Mouse (Mus musculus) urinary bladder, postnatal 10 days (tissue): Measurements from ENCODE around the gene Fam227a.

Source experiments
- DNase-seq: peaks from one replicate; pipeline ENCODE4 v3.0.0; 2022; ENCODE audit warnings: low spot score

Gene Fam227a

GRCm38 (mm10) chr15:79658531-79659375 lies at the start of gene Fam227a, which contains the start of gene Cby1:
TSS of gene Fam227a (minus strand) at chr15:79658956.
TSS of gene Cby1 (plus strand) at chr15:79659199.
- DNase-seq = peak; percentile 89

- DNase-seq = no peak
Observed at GRCm38 (mm10) chr15:79708229-79708822, 49.6 kb upstream of the Fam227a start.

GRCm38 (mm10) chr15:79706603-79707214 lies 48.0 kb upstream of the Fam227a start:
- DNase-seq = no peak

GRCm38 (mm10) chr15:79697558-79698187 lies 38.9 kb upstream of the Fam227a start:
- DNase-seq = no peak

- DNase-seq = no peak
Observed at GRCm38 (mm10) chr15:79697011-79697410, 38.3 kb upstream of the Fam227a start.

- no peak for DNase-seq
Observed at GRCm38 (mm10) chr15:79696508-79696907, 37.8 kb upstream of the Fam227a start.

- DNase-seq = no peak
Observed at GRCm38 (mm10) chr15:79695516-79695915, 36.8 kb upstream of the Fam227a start.

- DNase-seq = no peak
Observed at GRCm38 (mm10) chr15:79694512-79694911, 35.8 kb upstream of the Fam227a start.

- DNase-seq = no peak
Observed at GRCm38 (mm10) chr15:79693740-79694139, 35.0 kb upstream of the Fam227a start.

- no peak for DNase-seq
Observed at GRCm38 (mm10) chr15:79692334-79692733, 33.6 kb upstream of the Fam227a start.

- peak; percentile 15 for DNase-seq
Observed at GRCm38 (mm10) chr15:79691023-79691508, 32.3 kb upstream of the Fam227a start.

GRCm38 (mm10) chr15:79690426-79691022 lies 31.8 kb upstream of the Fam227a start, which contains the start of gene Gtpbp1:
TSS of gene Gtpbp1 (plus strand) at chr15:79690845.
- DNase-seq = peak; percentile 80

GRCm38 (mm10) chr15:79689662-79690425 lies 31.1 kb upstream of the Fam227a start:
- no peak for DNase-seq

- no peak for DNase-seq
Observed at GRCm38 (mm10) chr15:79688268-79688956, 29.7 kb upstream of the Fam227a start.

GRCm38 (mm10) chr15:79687646-79688267 lies 29.0 kb upstream of the Fam227a start, which contains the start of gene Josd1:
TSS of gene Josd1 (minus strand) at chr15:79687919.
- peak; percentile 93 for DNase-seq

- no peak for DNase-seq
Observed at GRCm38 (mm10) chr15:79687175-79687574, 28.4 kb upstream of the Fam227a start.

- no peak for DNase-seq
Observed at GRCm38 (mm10) chr15:79686046-79686869, 27.5 kb upstream of the Fam227a start.

GRCm38 (mm10) chr15:79685141-79685641 lies 26.4 kb upstream of the Fam227a start:
- no peak for DNase-seq

- DNase-seq = no peak
Observed at GRCm38 (mm10) chr15:79684616-79685015, 25.9 kb upstream of the Fam227a start.
